In genomic region chr6:52313391-52314303, GRCm38 (mm10) we compare ENCODE assay signal across 8 mouse cellular contexts. TPM values are rescaled to one million over a fixed set of nuclear protein-coding genes. Genes with fewer than 3 reads are reported as not detected.
DNase-seq lines count a peak whose midpoint lies in the region; ATAC-seq and TF ChIP-seq lines count a peak whose summit lies in the region.

Gene Evx1 (plus strand): TSS chr6:52313498.

- no peak for TF ChIP-seq CTCF in lung, adult 2 months (IDR thresholded peaks at IDR 0.05; ENCODE audit: insufficient read depth, low read length)

- H3K9ac ChIP-seq in lung, embryonic 16.5 days (ENCODE audit: low read length), result no peak within 1 kb of the TSS
- peak within 1 kb of the TSS; percentile 58 for H3K9ac ChIP-seq in limb, embryonic 11.5 days (ENCODE audit: low read length)
- H3K9ac ChIP-seq in stomach, embryonic 15.5 days, result no peak within 1 kb of the TSS

- peak within 1 kb of the TSS; percentile 33 for H3K4me3 ChIP-seq in lung, embryonic 16.5 days (ENCODE audit: low read length)
- no peak within 1 kb of the TSS for H3K4me3 ChIP-seq in lung, adult 2 months (replicated peaks; ENCODE audit: extremely low read depth, low read depth, low read length)
- peak within 1 kb of the TSS; percentile 42 for H3K4me3 ChIP-seq in limb, embryonic 11.5 days (ENCODE audit: low read depth, low read length)
- H3K4me3 ChIP-seq in stomach, embryonic 15.5 days (replicated peaks), result 0 out of 2 replicates have a peak within 1 kb of the TSS, but pooled peaks have one; percentile 1

- no peaks in the 10 kb centered on the region for H3K36me3 ChIP-seq in lung, embryonic 16.5 days (ENCODE audit: control insufficient read depth, insufficient read depth, low read length)
- no peaks in the 10 kb centered on the region for H3K36me3 ChIP-seq in limb, embryonic 11.5 days (ENCODE audit: control insufficient read depth, insufficient read depth, low read length)
- H3K36me3 ChIP-seq in stomach, embryonic 15.5 days, result no peaks in the 10 kb centered on the region

- peak; percentile 32; the same call in 1 of the 2 replicates for ATAC-seq in lung, embryonic 16.5 days (ENCODE audit: low read depth)
- no peak for ATAC-seq in limb, embryonic 11.5 days (ENCODE audit: insufficient number of reproducible peaks, low FRiP score, low TSS enrichment, low read depth)
- no peak for ATAC-seq in stomach, embryonic 15.5 days (ENCODE audit: insufficient read depth, low FRiP score, low read depth)

- H3K9me3 ChIP-seq in lung, embryonic 16.5 days (ENCODE audit: control insufficient read depth, low read length), result no peaks in the 10 kb centered on the region
- no peaks in the 10 kb centered on the region for H3K9me3 ChIP-seq in limb, embryonic 11.5 days (ENCODE audit: control insufficient read depth, low read length)
- no peaks in the 10 kb centered on the region for H3K9me3 ChIP-seq in stomach, embryonic 15.5 days

- peaks cover 94% of the 10 kb centered on the region for H3K27me3 ChIP-seq in lung, embryonic 16.5 days (ENCODE audit: control insufficient read depth, insufficient read depth, low read depth, low read length)
- peaks cover 88% of the 10 kb centered on the region for H3K27me3 ChIP-seq in limb, embryonic 11.5 days (ENCODE audit: control insufficient read depth, insufficient read depth, low read length)
- H3K27me3 ChIP-seq in stomach, embryonic 15.5 days (replicated peaks), result peaks cover 94% of the 10 kb centered on the region

- H3K27ac ChIP-seq in lung, embryonic 16.5 days (ENCODE audit: low read length), result no peak within 1 kb of the TSS
- H3K27ac ChIP-seq in limb, embryonic 11.5 days (replicated peaks; ENCODE audit: low read depth, low read length), result peak within 1 kb of the TSS; percentile 84
- H3K27ac ChIP-seq in stomach, embryonic 15.5 days, result no peak within 1 kb of the TSS

- peaks cover 21% of the 10 kb centered on the region for H3K4me1 ChIP-seq in lung, embryonic 16.5 days (replicated peaks; ENCODE audit: control insufficient read depth, insufficient read depth, low read length)
- no peaks in the 10 kb centered on the region for H3K4me1 ChIP-seq in lung, adult 2 months (ENCODE audit: control insufficient read depth, insufficient read depth, low read length)
- peaks cover 31% of the 10 kb centered on the region for H3K4me1 ChIP-seq in limb, embryonic 11.5 days (ENCODE audit: control insufficient read depth, insufficient read depth, low read length)
- peaks cover 32% of the 10 kb centered on the region for H3K4me1 ChIP-seq in stomach, embryonic 15.5 days

- peak within 1 kb of the TSS; percentile 35 for H3K4me2 ChIP-seq in lung, embryonic 16.5 days (ENCODE audit: low read depth, low read length)
- peak within 1 kb of the TSS; percentile 58 for H3K4me2 ChIP-seq in limb, embryonic 11.5 days (ENCODE audit: low read depth, severe bottlenecking)
- peak within 1 kb of the TSS; percentile 22 for H3K4me2 ChIP-seq in stomach, embryonic 15.5 days

- peak; percentile 44 to 50 for DNase-seq in cerebellum, postnatal 10 days
- DNase-seq in cerebellum, adult 11 months, result no peak
- DNase-seq in lung, adult 2 months, result no peak
- peak; percentile 74 for DNase-seq in limb, embryonic 11.5 days (ENCODE audit: low spot score)
- no peak for DNase-seq in spleen, postnatal 36 days (ENCODE audit: low spot score in 2 of 2)
- no peak for DNase-seq in lung, postnatal 25 days (ENCODE audit: low spot score)

- WGBS in lung, embryonic 16.5 days, result 1% methylated on average over 59 of the region's 59 CpGs
- 4% methylated on average over 59 of the region's 59 CpGs for WGBS in lung, adult 2 months
- WGBS in limb, embryonic 11.5 days, result under 1% methylated on average over 58 of the region's 59 CpGs
- WGBS in stomach, embryonic 15.5 days, result under 1% methylated on average over 59 of the region's 59 CpGs

- TF ChIP-seq POLR2A in lung, adult 2 months (IDR thresholded peaks at IDR 0.05; ENCODE audit: borderline replicate concordance, extremely low read depth, low read depth, low read length), result no peak

RNA-seq across cellular contexts. Expression of gene Evx1, which starts in this region (rescaled TPM):
- polyA plus RNA-seq in lung, embryonic 16.5 days (2015; fragmentation: Nextera tagmentation; extraction: Ambion mirVana), result not detected in 2 replicates
- 0.05 TPM in 1 of 2 replicates, not detected in the other for polyA plus RNA-seq in lung, adult 2 months (2012; rRNA removed)
- 3.8 and 5.1 TPM in 2 replicates for polyA plus RNA-seq in limb, embryonic 11.5 days (2014; fragmentation: Nextera tagmentation; extraction: Ambion mirVana)
- polyA plus RNA-seq in stomach, embryonic 15.5 days (2015; fragmentation: Nextera tagmentation; extraction: Ambion mirVana), result 0.05 TPM in 1 of 2 replicates, not detected in the other

Comparison
In these comparisons a context has a peak if more than half of its experiments do, and no peak if none do; other contexts are left out.
1. DNase-seq: peak in cerebellum, postnatal 10 days (2 of 2) and limb, embryonic 11.5 days (single experiment); none in cerebellum, adult 11 months (single experiment), lung, adult 2 months (single experiment), spleen, postnatal 36 days (0 of 2) and lung, postnatal 25 days (single experiment).
2. Peak in ATAC-seq, H3K4me3 ChIP-seq and H3K4me2 ChIP-seq in lung, embryonic 16.5 days; RNA of the gene not detected or under 1 TPM.
3. Peak in every context shown above with its lines, with median percentiles within 50 percentile points of each other: H3K4me2 ChIP-seq.